Mouse (Mus musculus): ENCODE measurements around the gene Zcchc17.
A peak's percentile ranks its signal among the peaks of the same experiment; 100 is the strongest.

The Zcchc17 gene

DNA sequence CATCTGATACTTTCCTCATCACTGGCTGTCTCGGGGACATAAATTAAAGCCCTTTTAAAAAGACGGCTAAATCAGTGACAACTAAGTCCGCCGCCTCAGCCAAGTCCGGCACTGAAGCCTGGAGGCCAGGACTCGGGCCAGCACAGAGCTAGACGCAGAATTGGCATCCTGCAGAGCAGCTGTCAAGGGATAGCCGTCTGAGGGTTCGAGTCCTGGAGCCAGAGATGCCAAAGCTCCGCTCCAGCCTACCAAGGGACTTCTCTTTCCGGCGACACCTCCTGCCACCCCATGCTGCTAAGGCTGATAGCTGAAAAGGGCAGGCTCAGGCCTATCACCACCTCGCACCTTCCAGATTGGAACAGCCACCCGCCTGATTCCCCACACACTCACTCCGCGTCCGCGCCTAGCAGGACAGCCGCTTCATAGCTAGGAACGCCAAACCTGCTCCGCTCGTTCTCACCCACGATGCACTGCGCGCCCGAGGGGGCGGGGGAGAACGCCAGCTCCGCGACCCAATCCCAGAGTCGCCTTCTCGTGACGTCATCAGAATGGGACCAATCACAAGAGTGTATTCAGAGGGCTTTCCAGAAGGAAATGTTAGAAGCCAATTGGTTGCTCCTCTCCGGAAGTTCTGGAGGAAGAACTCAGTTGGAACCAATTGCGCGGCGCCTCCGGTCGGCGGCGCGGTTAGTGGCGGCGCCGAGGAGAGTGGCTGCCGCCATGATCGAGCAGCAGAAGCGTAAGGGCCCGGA lies at the start of gene Zcchc17, which contains the start of gene Snrnp40:
TSS of gene Zcchc17 (minus strand) at position 458 of the 752 bp plus-strand sequence.
TSS of gene Snrnp40 (plus strand) at position 647 of the 752 bp plus-strand sequence.
- DNase-seq = peak; percentile 99 to 100

- DNase-seq = peak in 1 of 2 experiments; percentile 33
Observed at GRCm38 (mm10) chr4:130391265-130391664, 31.5 kb upstream of the Zcchc17 start.

- DNase-seq = no peak
Observed at GRCm38 (mm10) chr4:130389927-130390326, 30.2 kb upstream of the Zcchc17 start.

DNA sequence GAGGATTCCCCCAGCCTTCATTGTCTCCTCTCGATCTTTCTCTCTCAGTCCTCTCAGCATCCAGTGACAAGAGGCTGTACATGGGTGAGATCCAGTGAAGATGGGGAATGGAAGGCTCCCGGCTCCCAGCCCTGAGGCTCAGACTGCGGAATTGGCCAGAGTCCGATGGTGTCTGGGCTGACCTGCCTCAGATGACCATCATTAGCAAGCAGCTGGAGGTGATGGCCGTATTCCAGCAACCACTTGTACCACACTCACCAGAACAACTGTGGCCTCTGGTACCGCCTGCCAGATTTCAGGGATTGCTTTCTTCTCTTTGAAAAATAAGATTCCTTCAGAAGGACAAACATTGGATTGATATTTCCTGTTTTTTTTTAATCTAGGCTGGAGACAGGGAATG lies 29.8 kb upstream of the Zcchc17 start:
- DNase-seq = peak in 1 of 2 experiments; percentile 53

DNA sequence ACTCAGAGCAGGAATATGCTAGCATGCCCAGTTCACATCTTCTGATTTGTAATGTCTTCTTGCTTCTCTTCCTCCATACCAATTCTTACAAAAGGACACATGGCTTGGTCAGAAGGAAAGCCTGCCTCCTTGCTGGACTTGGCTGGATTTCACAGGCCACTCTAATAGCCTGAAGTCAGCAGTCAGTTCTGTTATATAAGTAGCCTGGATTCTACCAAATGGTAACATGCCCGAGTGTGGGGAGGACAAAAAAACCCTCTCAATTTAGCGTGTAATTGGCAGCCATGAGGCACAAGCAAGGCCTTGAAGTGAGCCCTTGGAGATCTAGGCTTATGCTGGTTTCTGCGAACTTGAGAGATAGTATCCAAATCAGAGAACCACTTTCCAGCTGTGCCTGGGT lies 27.5 kb upstream of the Zcchc17 start:
- peak; percentile 67 to 73 for DNase-seq

DNA sequence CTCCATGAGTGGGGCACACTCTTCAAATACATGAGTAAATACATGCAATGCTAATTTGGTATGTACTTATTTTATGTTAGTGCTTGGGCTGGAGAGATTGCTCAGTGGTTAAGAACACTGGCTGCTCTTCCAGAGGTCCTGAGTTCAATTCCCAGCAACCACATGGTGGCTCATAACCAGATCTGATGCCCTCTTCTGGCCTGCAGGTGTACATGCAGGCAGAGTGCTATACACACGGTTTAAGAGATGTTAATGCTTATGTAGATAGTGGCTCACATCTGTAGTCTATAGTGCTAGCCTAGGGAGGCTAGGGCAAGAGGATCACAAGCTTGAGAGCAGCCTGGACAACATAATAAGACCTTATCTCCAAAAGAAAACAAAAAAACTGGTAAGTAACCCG lies 20.7 kb upstream of the Zcchc17 start:
- no peak for DNase-seq

DNA sequence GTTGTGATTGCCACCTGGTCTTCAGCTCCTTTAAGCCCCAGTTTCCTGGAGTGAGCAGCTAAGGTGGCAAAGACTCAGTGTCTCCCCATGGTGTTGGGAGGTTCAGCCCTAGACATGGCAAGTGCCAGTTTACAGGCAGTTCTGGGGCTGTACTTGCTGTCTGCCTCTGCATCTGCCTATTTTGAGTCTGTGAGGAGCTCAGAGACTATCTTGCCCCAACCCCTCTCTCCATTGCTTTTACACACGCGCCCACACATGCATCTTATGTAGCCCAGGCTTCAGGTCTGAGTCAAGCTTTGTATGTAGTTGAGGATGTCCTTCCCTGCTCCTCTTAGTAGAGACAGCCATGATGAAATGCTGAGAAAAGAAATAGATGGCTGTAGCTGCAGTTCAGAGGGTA lies 19.4 kb upstream of the Zcchc17 start:
- no peak for DNase-seq

GRCm38 (mm10) chr4:130377500-130377899 lies 17.8 kb upstream of the Zcchc17 start:
- DNase-seq = no peak

DNA sequence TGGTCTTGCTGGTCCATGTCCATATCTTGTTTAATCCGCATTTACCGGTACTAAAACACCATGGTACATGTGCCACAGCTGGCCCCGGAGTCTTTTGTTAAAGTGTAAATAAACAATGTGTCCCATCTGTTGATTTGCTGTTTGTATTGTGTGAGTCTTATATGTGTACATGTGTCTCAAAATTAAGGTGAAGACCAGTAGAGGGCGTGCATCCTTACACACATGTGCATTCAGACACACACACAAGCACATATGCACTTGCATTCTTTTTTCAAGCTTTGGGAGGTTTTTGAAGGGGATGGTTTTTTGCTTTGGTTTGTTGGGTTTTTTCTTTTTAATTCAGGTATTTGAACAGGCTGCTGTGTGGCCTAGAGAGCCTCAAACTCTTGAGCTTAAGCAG lies 16.9 kb upstream of the Zcchc17 start:
- DNase-seq = peak in 1 of 2 experiments; percentile 27

DNA sequence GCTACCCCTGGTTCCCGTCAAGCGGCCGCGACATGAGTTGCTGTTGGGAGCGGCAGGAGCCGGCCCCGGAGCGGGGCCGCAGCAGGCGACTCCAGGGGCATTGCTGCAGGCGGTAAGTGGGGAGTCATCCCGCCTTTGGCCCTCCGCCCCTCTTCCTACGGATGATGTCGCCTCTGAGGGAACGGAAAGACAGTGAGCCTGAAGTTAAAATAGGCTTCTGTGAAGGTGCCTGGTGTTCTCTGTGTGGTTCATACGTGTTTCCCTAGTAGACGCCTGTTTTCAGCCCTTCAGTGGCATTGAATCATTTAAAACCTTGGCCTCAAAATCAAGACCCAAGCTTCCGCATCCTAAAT lies 471 bp upstream of the Zcchc17 start:
- no peak for DNase-seq

GRCm38 (mm10) chr4:130357946-130358345 lies 1.8 kb downstream of the Zcchc17 start:
- DNase-seq = no peak

GRCm38 (mm10) chr4:130352588-130352987 lies 7.2 kb downstream of the Zcchc17 start:
- DNase-seq = no peak

- no peak for DNase-seq
Observed at GRCm38 (mm10) chr4:130350690-130351422, 8.9 kb downstream of the Zcchc17 start.

DNA sequence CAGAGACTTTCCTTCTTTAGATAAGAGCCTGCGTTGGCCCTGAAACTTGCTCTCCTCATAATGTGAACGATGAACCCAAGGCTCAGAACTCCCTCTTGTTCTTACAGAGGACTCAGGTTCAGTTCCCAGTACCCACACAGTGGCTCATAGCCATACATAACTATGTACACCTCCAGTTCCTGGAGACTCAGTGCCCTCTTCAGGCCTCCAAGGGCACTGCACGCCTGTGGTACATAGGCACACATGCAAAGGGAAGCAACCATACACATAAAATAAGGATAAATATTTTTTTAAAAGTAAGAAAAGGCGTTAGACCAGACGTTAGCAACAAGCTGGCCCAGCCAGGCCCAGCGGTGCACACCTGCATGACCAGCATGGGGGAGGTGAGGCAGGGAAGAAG lies 10.1 kb downstream of the Zcchc17 start:
- peak in 1 of 2 experiments; percentile 23 for DNase-seq

GRCm38 (mm10) chr4:130341691-130342090 lies 18.1 kb downstream of the Zcchc17 start:
- peak; percentile 68 to 75 for DNase-seq

DNA sequence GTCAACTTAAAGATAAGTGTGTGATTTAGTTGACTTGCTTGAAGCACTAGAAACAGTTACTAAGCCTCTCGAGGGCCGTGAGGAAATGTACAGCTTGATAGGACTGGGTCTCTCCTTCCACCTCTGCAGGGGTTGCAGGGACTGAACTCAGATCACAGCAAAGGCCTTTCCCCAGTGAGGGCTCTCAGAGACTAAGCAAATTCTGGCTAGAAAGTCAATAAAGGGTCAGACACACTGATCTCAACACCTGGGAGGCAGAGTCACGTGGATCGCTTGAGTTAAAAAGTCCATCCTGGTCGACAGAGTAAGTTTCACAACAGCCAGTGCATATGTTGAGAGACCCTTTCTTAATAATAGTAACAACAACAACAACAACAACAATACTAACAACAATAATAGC lies 23.9 kb downstream of the Zcchc17 start:
- no peak for DNase-seq

DNA sequence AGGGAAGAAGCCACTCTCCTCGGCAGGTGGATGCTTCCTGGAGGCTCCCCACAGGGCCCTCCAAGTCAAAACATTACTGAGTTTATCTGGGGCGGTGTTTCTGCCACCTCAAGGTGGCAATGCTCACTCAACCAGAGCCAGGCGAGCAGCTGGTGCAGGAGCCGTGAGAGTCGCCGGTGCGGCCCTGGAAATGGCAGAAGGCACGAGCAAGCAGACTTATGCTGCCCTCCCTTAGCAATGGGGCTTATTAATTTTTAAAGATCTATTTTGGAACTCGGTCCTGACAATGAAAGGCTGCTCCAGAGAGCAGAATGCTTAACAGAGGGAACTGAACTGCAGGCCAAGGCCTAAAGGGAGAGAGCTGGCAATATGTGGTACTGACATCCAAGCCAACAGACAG lies 32.4 kb downstream of the Zcchc17 start:
- DNase-seq = peak; percentile 81

DNA sequence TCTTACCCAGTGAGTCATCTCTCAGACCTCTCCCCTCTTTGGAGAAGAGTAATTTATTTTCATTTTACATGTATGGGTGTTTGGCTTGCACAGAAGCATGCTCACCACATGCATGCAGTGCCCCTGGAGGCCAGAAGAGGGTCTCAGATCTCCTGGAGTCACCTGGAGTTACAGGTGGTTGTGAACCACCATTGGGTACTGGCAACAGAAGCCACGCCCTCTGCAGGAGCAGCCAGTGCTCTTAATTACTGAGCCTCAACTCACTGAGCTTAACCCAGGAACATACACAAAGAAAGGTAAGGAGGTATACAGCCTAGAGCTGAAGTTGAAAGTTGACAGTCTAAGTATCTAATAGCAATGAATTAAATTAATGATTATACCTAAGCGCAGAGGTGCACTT lies 34.3 kb downstream of the Zcchc17 start:
- DNase-seq = no peak

DNA sequence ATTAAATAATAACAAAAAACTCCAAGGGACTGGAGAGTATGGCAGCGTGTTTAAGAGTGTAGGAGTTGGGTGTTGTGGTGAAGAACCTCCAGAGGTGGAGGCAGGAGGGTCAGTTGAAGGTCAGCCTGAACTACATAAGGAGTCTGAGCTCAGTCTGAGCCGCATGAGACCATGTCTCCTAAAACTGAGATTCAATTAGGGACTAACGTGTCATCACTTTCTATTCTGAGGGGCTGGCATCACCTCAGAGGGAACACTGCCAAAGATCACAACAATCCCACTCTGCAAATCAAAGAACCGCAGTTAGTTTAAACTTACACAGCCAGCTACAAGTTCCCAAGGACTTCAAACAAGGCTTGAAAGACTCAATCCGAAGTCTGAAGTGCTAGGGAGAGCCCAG lies 36.1 kb downstream of the Zcchc17 start:
- no peak for DNase-seq

DNA sequence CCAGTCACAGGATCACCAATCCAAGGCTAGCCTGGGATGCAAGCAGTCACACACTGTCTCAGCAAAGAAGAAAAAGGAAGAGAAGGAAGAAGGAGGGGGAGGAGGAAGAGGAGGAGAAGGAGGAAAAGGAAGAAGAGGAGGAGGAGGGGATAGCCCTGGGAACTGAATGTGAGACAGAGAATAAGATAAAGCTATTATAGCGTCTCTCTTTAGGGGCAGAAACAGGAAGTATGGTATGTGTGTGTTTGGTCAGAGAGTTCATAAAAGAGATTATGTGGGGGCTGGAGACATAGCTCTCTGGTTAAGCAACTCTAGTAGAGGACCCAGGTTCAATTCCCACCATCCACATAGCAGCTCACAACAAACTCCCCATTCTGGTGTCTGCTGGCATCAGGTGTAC lies 36.6 kb downstream of the Zcchc17 start:
- no peak for DNase-seq

GRCm38 (mm10) chr4:130322567-130322966 lies 37.2 kb downstream of the Zcchc17 start:
- no peak for DNase-seq

GRCm38 (mm10) chr4:130321640-130322039 lies 38.1 kb downstream of the Zcchc17 start:
- DNase-seq = no peak

- DNase-seq = no peak
Observed at GRCm38 (mm10) chr4:130319564-130319963, 40.2 kb downstream of the Zcchc17 start.

DNA sequence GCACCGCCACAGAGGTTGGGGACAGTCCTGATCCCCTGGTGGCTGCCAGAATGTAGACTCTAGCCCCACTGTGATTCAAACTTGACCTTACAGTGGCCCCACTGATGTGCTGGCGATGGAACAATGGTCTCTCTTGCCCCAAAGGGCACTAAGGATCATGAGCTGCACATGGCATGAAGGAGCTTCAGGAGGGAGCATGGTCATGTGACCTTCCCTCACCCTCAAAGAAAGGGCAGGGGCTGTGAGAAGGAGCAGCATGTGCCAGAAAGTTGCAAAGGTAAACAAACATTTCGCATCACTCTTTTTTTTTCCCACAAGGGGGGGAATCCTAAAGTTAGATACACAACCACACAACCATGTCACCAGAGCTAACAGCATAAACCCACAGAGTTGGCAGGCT lies 41.6 kb downstream of the Zcchc17 start:
- DNase-seq = no peak
